Mouse (Mus musculus) midbrain, embryonic 11.5 days (tissue): ENCODE measurements around the gene Snx14. TPM values are rescaled to one million over a fixed set of nuclear protein-coding genes. Genes with fewer than 3 reads are reported as not detected.

Experiments used
- ATAC-seq: fragments of 200-750 bp; cut with Nextera tagmentation; 2 replicates; pipeline ENCODE4 v1.8.0; 2017; ENCODE audit warnings: moderate TSS enrichment, moderate library complexity; ENCODE audit not compliant: low FRiP score
- DNase-seq: peaks from one replicate; pipeline ENCODE4 v3.0.0; 2015; ENCODE audit warnings: low spot score; ENCODE audit errors: missing footprints
- H3K27ac ChIP-seq: fragments of 300-500 bp; sonication (generic); 2 replicates; pipeline ENCODE4 v1.5.1; 2014; ENCODE audit warnings: low read depth, low read length
- H3K27me3 ChIP-seq: fragments of 300-500 bp; sonication (generic); 2 replicates; pipeline ENCODE4 v1.6.1; 2014; ENCODE audit warnings: mild to moderate bottlenecking, low read length, moderate library complexity, mixed read lengths; ENCODE audit not compliant: control insufficient read depth, insufficient read depth
- H3K36me3 ChIP-seq: fragments of 300-500 bp; sonication (generic); 2 replicates; pipeline ENCODE4 v1.6.1; 2014; ENCODE audit warnings: mild to moderate bottlenecking, low read length, moderate library complexity, mixed read lengths; ENCODE audit not compliant: control insufficient read depth, insufficient read depth
- H3K4me1 ChIP-seq: fragments of 300-500 bp; sonication (generic); 2 replicates; pipeline ENCODE4 v1.6.1; 2014; ENCODE audit warnings: low read length; ENCODE audit not compliant: control insufficient read depth, insufficient read depth
- H3K4me2 ChIP-seq: fragments of 300-500 bp; sonication (generic); 2 replicates; pipeline ENCODE4 v1.6.1; 2014; ENCODE audit warnings: mild to moderate bottlenecking, moderate library complexity
- H3K4me3 ChIP-seq: fragments of 300-500 bp; sonication (generic); 2 replicates; pipeline ENCODE4 v1.5.1; 2014; ENCODE audit warnings: low read depth, low read length
- H3K9ac ChIP-seq: fragments of 300-500 bp; sonication (generic); 2 replicates; pipeline ENCODE4 v1.6.1; 2014; ENCODE audit warnings: low read length
- H3K9me3 ChIP-seq: fragments of 300-500 bp; sonication (generic); 2 replicates; pipeline ENCODE4 v1.6.1; 2016; ENCODE audit warnings: low read length; ENCODE audit not compliant: control insufficient read depth
- whole genome bisulfite sequencing: fragments of 180-500 bp; shearing (Covaris S2); extraction: QIAGEN DNeasy Blood & Tissue Kit; methylation state at CpG from one replicate; pipeline ENCODE4 v1.1.7; 2014; 5-methylcytosine and 5-hydroxymethylcytosine counted together
- polyA plus RNA-seq: library from polyadenylated mRNA; unstranded; fragments of >200 nt; fragmentation: Nextera tagmentation; extraction: Ambion mirVana; gene quantifications from 2 replicates; pipeline ENCODE4 v1.2.1, GENCODE M21; 2014

Gene Snx14
- polyA plus RNA-seq, 1 experiment from 2014 or later, result 22.8 TPM

DNA sequence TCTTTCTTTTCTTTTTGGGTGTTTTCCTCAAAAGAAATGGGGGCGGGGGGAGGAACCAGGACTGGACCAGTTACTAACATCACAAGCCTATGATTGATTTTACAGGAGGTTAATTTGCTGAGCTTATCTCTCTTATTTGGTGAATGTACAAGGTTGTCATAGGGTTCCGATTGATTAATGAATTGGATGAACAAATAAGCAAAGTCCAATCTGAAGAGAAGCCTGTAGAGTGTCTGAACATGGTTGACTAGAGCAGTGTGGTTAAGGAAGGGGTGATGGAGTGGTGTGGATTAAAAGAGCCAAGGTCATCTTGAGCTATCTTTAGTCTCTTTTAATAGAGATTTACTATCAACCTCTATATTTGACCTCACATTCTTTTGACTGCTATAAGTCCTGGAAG, 94.3 kb downstream of the Snx14 start:
- WGBS, result 91% methylated on average over 2 of the region's 2 CpGs
- H3K9me3 ChIP-seq, result no peaks in the 10 kb centered on the region
- no peak overlapping the region for H3K9ac ChIP-seq
- no peak overlapping the region for H3K4me3 ChIP-seq
- DNase-seq (no peak), ATAC-seq (no peak)
- no peak overlapping the region for H3K27ac ChIP-seq
- H3K36me3 ChIP-seq, result no peaks in the 10 kb centered on the region
- H3K4me2 ChIP-seq, result no peak overlapping the region
- H3K27me3 ChIP-seq, result no peaks in the 10 kb centered on the region
- no peaks in the 10 kb centered on the region for H3K4me1 ChIP-seq

DNA sequence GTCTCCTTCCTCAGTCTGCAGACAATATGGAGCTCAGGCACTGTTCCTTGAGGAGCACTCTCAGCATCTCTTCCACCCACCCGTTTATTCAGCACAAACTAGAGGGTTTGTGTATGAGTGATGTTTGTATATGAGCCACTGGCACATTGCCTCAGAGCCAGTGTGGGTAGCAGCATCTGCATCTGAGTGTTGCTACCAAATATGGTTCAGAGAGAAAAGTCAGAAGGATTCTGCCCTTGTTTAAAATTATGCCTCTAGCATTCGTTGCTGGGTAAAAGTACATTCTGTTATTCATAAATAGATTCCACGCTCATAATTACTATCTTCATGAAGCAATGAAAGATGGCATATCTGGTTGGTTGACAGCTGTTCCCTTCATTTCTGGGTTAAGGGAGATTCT, 96.1 kb downstream of the Snx14 start:
- no peaks in the 10 kb centered on the region for H3K36me3 ChIP-seq
- DNase-seq (no peak), ATAC-seq (no peak)
- H3K4me1 ChIP-seq, result no peaks in the 10 kb centered on the region
- H3K4me2 ChIP-seq, result no peak overlapping the region
- no peak overlapping the region for H3K9ac ChIP-seq
- H3K27me3 ChIP-seq, result no peaks in the 10 kb centered on the region
- H3K27ac ChIP-seq, result no peak overlapping the region
- no peaks in the 10 kb centered on the region for H3K9me3 ChIP-seq
- no peak overlapping the region for H3K4me3 ChIP-seq
- 80% methylated on average over 3 of the region's 3 CpGs for WGBS

DNA sequence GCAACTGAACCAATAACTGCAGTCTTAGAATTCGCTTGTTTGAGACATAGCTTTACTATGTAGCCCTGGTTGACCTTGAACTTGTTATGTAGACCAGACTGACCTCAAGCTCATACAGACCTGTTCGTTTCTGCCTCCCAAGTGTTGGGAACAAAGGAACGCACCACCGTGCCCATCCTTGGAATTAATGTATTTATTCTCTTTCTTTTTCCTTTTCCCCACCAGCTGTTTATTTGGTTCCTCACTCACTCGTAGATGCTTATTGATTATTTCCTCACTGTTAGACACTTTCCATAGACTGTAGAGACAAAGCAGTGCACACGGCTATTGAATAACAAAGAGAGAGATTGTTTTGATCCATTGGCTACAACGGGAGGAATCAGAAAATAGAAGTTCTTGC, 96.5 kb downstream of the Snx14 start:
- no peak overlapping the region for H3K4me3 ChIP-seq
- H3K27me3 ChIP-seq, result no peaks in the 10 kb centered on the region
- no peak overlapping the region for H3K27ac ChIP-seq
- no peaks in the 10 kb centered on the region for H3K36me3 ChIP-seq
- no peaks in the 10 kb centered on the region for H3K9me3 ChIP-seq
- H3K9ac ChIP-seq, result no peak overlapping the region
- ATAC-seq (no peak), DNase-seq (no peak)
- H3K4me1 ChIP-seq, result no peaks in the 10 kb centered on the region
- H3K4me2 ChIP-seq, result no peak overlapping the region
- 57% methylated on average over 7 of the region's 7 CpGs for WGBS

DNA sequence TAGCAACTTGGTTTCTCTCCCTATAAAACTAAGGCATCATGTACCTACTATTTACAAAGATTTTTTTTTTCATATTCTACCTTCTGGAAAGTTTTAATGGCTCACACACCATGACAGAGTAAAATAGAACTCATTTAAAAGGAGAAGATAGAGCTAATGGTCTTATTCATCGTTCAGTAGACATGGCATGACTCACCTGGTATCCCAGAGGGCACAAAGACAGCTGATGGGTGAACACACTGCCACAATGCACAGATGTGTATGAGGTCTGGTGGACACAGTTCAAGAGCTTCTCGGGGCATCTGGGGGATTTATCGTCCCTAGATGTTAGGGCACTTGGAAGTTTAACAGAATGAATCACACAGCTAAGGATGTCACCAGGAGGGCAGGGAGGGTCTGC, 97.9 kb downstream of the Snx14 start:
- ATAC-seq (no peak), DNase-seq (no peak)
- H3K9ac ChIP-seq, result no peak overlapping the region
- no peak overlapping the region for H3K27ac ChIP-seq
- H3K4me3 ChIP-seq, result no peak overlapping the region
- no peaks in the 10 kb centered on the region for H3K4me1 ChIP-seq
- H3K9me3 ChIP-seq, result no peaks in the 10 kb centered on the region
- no peaks in the 10 kb centered on the region for H3K36me3 ChIP-seq
- no peaks in the 10 kb centered on the region for H3K27me3 ChIP-seq
- H3K4me2 ChIP-seq, result no peak overlapping the region
- 87% methylated on average over 3 of the region's 3 CpGs for WGBS

DNA sequence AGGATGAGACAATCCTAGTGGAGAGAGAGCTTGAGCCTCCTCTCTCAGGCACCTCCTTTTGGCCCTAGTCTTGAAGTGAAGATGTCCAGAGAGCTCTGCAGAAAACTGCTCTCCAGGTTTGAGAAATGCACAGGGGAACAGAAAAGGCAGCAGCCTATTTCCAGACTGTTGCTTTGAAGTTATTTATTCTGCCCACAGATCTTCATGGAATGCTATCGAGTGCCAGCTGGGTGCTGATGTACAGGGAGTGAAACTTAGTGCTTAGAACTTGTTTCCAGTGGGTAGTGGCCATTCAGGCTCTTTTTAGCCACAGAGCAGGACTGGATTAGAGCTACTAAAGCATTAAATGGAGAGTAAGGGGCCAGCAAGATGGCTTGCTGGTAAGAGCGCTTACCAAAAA, 102.9 kb downstream of the Snx14 start:
- no peaks in the 10 kb centered on the region for H3K9me3 ChIP-seq
- 82% methylated on average over 1 of the region's 2 CpGs for WGBS
- ATAC-seq, result no peak
- no peak for DNase-seq
- H3K36me3 ChIP-seq, result no peaks in the 10 kb centered on the region
- H3K27ac ChIP-seq, result no peak overlapping the region
- no peak overlapping the region for H3K4me2 ChIP-seq
- peaks cover 8% of the 10 kb centered on the region; the same call in 1 of the 2 replicates for H3K4me1 ChIP-seq
- no peaks in the 10 kb centered on the region; the same call in 1 of the 2 replicates for H3K27me3 ChIP-seq
- no peak overlapping the region for H3K9ac ChIP-seq
- H3K4me3 ChIP-seq, result no peak overlapping the region

DNA sequence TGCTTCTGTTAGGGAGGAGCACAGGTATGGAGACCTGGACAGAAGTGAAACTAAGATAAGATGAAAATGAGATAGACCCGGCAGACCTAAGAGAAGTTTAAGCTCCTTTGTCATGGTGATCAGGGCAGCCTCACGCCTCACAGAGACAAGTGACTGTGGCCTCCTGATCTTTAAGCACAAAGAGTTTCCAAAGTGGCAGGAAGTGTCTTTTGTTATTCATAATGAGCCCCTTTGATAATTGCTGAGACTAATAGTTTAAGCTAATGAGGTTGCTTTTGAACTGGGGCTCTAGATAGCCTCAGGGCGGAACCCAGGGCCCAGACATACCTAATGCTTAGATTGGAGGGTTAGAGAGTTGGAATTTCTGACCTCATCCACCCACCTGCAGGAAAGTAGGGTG, 106.3 kb downstream of the Snx14 start:
- 13% methylated on average over 3 of the region's 3 CpGs for WGBS
- DNase-seq (peak; percentile 87), ATAC-seq (0 out of 2 replicates have a peak, but pooled peaks have one; percentile 25)
- no peaks in the 10 kb centered on the region for H3K9me3 ChIP-seq
- H3K36me3 ChIP-seq, result no peaks in the 10 kb centered on the region
- peaks cover 10% of the 10 kb centered on the region; the same call in 1 of the 2 replicates for H3K4me1 ChIP-seq
- no peak overlapping the region for H3K27ac ChIP-seq
- no peak overlapping the region for H3K9ac ChIP-seq
- H3K4me2 ChIP-seq, result no peak overlapping the region
- H3K4me3 ChIP-seq, result no peak overlapping the region
- peaks cover 5% of the 10 kb centered on the region; the same call in 1 of the 2 replicates for H3K27me3 ChIP-seq

DNA sequence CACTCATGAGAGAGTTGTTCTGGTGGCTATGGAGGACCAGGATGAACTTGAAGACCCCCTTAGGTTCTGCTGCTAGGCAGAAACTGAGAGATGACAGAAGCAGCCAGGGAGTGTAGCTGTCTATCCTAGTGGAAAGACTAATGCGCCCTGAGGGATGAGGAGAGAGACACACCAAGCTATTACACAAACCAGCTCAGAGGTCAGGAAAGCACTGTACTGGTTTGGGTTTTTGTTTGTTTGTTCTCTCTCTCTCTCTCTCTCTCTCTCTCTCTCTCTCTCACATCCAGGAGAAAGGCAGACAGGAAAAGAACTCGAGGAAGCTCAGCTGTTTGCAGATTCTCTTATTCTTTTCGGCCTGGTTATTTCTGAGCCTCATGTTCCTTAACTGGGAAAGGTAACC, 108.4 kb downstream of the Snx14 start:
- H3K27ac ChIP-seq, result no peak overlapping the region
- H3K4me2 ChIP-seq, result no peak overlapping the region
- peaks cover 10% of the 10 kb centered on the region; the same call in 1 of the 2 replicates for H3K4me1 ChIP-seq
- no peak for ATAC-seq
- 66% methylated on average over 3 of the region's 3 CpGs for WGBS
- no peaks in the 10 kb centered on the region for H3K36me3 ChIP-seq
- H3K9me3 ChIP-seq, result no peaks in the 10 kb centered on the region
- no peak overlapping the region for H3K4me3 ChIP-seq
- no peak overlapping the region for H3K9ac ChIP-seq
- no peak for DNase-seq
- H3K27me3 ChIP-seq, result peaks cover 8% of the 10 kb centered on the region; the same call in 1 of the 2 replicates

DNA sequence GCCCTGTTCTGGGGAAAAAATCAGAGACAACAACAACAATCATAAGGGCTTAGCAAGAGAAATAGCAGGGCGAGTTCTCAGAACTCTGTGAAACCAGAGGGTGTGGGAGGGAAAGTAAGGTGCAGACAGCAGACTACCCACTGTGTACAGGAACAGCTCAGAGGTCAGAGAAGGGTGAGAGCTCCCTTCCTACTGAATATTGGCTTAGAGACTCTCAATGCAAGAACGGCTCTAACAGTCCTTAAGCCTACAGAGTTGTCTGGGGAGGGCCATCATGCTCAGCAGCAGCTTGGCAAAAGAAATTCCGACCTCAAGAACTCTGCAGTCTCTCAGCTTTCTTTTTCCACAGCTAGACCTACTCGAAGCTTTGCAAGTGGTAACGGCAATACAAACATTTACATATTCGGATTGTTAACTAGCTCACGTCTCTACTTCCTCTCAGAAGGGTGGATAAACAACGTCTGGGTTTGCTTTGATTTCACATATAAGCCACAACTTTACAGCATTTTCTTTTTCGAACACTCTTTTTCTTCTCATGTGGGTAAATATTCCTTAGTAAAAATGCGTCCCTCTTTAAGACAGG, 109.5 kb downstream of the Snx14 start:
- Histone ChIP-seq H3K4me3 (no peak overlapping the region), H3K36me3 (no peaks in the 10 kb centered on the region), H3K4me1 (peaks cover 10% of the 10 kb centered on the region; the same call in 1 of the 2 replicates), H3K9me3 (no peaks in the 10 kb centered on the region), H3K4me2 (no peak overlapping the region), H3K27ac (no peak overlapping the region), H3K27me3 (peaks cover 8% of the 10 kb centered on the region; the same call in 1 of the 2 replicates), H3K9ac (no peak overlapping the region)
- DNase-seq, result no peak
- WGBS, result 39% methylated on average over 10 of the region's 10 CpGs
- ATAC-seq, result no peak

DNA sequence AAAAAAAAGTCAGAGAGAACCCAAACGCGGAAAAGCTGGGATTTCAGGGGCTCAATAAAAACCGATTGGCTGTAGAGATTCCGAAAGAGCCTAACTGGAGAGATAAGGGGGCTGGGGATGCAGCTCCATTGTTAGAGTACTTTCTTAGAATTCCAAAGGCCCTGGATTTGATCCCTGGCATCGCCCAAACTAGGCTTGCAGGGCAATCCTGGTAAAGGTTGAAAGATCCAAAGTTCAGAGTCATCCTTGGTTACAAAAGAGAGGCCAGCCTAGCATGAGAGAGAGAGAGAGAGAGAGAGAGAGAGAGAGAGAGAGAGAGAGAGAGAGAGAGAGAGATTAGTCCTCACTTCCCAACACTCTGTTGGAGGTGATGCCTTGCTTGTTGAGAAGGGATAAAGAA, 110.1 kb downstream of the Snx14 start:
- Histone ChIP-seq H3K27me3 (peaks cover 8% of the 10 kb centered on the region; the same call in 1 of the 2 replicates), H3K36me3 (no peaks in the 10 kb centered on the region), H3K9ac (no peak overlapping the region), H3K4me1 (peaks cover 10% of the 10 kb centered on the region; the same call in 1 of the 2 replicates), H3K4me3 (no peak overlapping the region), H3K9me3 (no peaks in the 10 kb centered on the region), H3K27ac (no peak overlapping the region), H3K4me2 (no peak overlapping the region)
- WGBS, result 8% methylated on average over 5 of the region's 5 CpGs
- DNase-seq (peak; percentile 89), ATAC-seq (no peak)
